Mouse (Mus musculus) adrenal gland, postnatal 36 days (tissue): ENCODE results near the gene Tlcd2. TPM values are rescaled to one million over a fixed set of nuclear protein-coding genes. Genes with fewer than 3 reads are reported as not detected.

Source experiments
- DNase-seq, 2 experiments: peaks; one replicate each; pipeline ENCODE4 v3.0.0; 2021; ENCODE audit warnings: mixed read lengths in 1 of 2
- microRNA-seq: library from miRNA; unstranded; fragments of <30 nt; microRNA quantifications from one replicate; pipeline ENCODE4 v1.2.0, GENCODE M21; 2021
- total RNA-seq, 2 experiments: library from RNA; stranded (reverse); gene quantifications; 2 replicates each; pipeline ENCODE4 v1.2.3; 2021

Tlcd2 gene
- total RNA-seq, 2 experiments from 2014 or later, result 10.1 to 14.3 TPM

GRCm38 (mm10) chr11:75519834-75520633 is 58.5 kb downstream of the Tlcd2 start:
- DNase-seq, result no peak

Small RNAs within 50 kb of the gene (microRNA-seq; reads per million reads assigned to microRNA genes)
- 56,821 reads per million, percentile 99 among the genes with 10 or more reads in this experiment for gene Mir22

Other genes starting within 250 kb of the Tlcd2 start
- gene Rpa1, start 113.4 kb upstream of the Tlcd2 start, total RNA-seq, result 10 to 100 TPM; 51.3 to 56.1 TPM
- gene Smyd4, start 113.3 kb upstream of the Tlcd2 start, total RNA-seq, result 10 to 100 TPM in 1 of 2 experiments, 1 to 10 TPM in 1; 9.9 to 10.9 TPM
- gene Serpinf1, start 39.0 kb upstream of the Tlcd2 start, total RNA-seq, result 10 to 100 TPM; 21.7 to 32.9 TPM
- gene Serpinf2, start 22.1 kb upstream of the Tlcd2 start, total RNA-seq, result under 1 TPM in 1 of 2 experiments, not detected in 1; 0.46 TPM
- 10 to 100 TPM; 12.0 to 18.2 TPM for gene Wdr81, start 7.0 kb upstream of the Tlcd2 start, total RNA-seq
- gene Prpf8, start 25.1 kb downstream of the Tlcd2 start, total RNA-seq, result 100 to 1,000 TPM; 146 to 161 TPM
- 10 to 100 TPM in 1 of 2 experiments, 1 to 10 TPM in 1; 9.3 to 11.5 TPM for gene Rilp, start 48.4 kb downstream of the Tlcd2 start, total RNA-seq
- gene Scarf1, start 51.8 kb downstream of the Tlcd2 start, total RNA-seq, result 1 to 10 TPM; 8.7 TPM
- 10 to 100 TPM; 21.4 TPM for gene Slc43a2, start 70.0 kb downstream of the Tlcd2 start, total RNA-seq
- 100 to 1,000 TPM; 169 to 177 TPM for gene Pitpna, start 126.4 kb downstream of the Tlcd2 start, total RNA-seq
- 10 to 100 TPM; 27.9 to 48.1 TPM for gene Inpp5k, start 169.3 kb downstream of the Tlcd2 start, total RNA-seq
- gene Myo1c, start 188.8 kb downstream of the Tlcd2 start, total RNA-seq, result 100 to 1,000 TPM; 155 to 158 TPM
- 100 to 1,000 TPM; 119 TPM for gene Crk, start 217.5 kb downstream of the Tlcd2 start, total RNA-seq